Mouse (Mus musculus) limb, embryonic 14.5 days (tissue): ENCODE results near the gene Aspdh. TPM values are rescaled to one million over a fixed set of nuclear protein-coding genes. Genes with fewer than 3 reads are reported as not detected.
A peak's percentile ranks its signal among the peaks of the same experiment; 100 is the strongest.

Source experiments
- ATAC-seq: fragments of 200-750 bp; cut with Nextera tagmentation; 2 replicates; pipeline ENCODE4 v1.8.0; 2017; ENCODE audit warnings: low read depth, moderate number of reproducible peaks, moderate TSS enrichment; ENCODE audit not compliant: low FRiP score
- DNase-seq: peaks from one replicate; pipeline ENCODE4 v3.0.0-alpha.2; 2015; ENCODE audit warnings: low spot score
- H3K27ac ChIP-seq: fragments of 300-500 bp; sonication (generic); replicated peaks from 2 replicates; pipeline ENCODE4 v1.5.1; 2014; ENCODE audit warnings: low read depth, mild to moderate bottlenecking, low read length, moderate library complexity, mixed read lengths
- H3K27me3 ChIP-seq: fragments of 300-500 bp; sonication (generic); 2 replicates; pipeline ENCODE4 v1.6.1; 2014; ENCODE audit warnings: low read length, mixed read lengths; ENCODE audit not compliant: control insufficient read depth, insufficient read depth
- H3K36me3 ChIP-seq: fragments of 300-500 bp; sonication (generic); 2 replicates; pipeline ENCODE4 v1.6.1; 2014; ENCODE audit warnings: mild to moderate bottlenecking, low read length, moderate library complexity, mixed read lengths; ENCODE audit not compliant: control insufficient read depth, insufficient read depth
- H3K4me1 ChIP-seq: fragments of 300-500 bp; sonication (generic); 2 replicates; pipeline ENCODE4 v1.6.1; 2014; ENCODE audit warnings: antibody characterized with exemption, low read length, mixed read lengths; ENCODE audit not compliant: control insufficient read depth, insufficient read depth
- H3K4me2 ChIP-seq: fragments of 300-500 bp; sonication (generic); replicated peaks from 2 replicates; pipeline ENCODE4 v1.6.1; 2014; ENCODE audit warnings: low read depth, mild to moderate bottlenecking, low read length, moderate library complexity; ENCODE audit not compliant: severe bottlenecking
- H3K4me3 ChIP-seq: fragments of 300-500 bp; sonication (generic); replicated peaks from 2 replicates; pipeline ENCODE4 v1.5.1; 2014; ENCODE audit warnings: low read length
- H3K9ac ChIP-seq: fragments of 300-500 bp; sonication (generic); 2 replicates; pipeline ENCODE4 v1.6.1; 2014; ENCODE audit warnings: mild to moderate bottlenecking, low read depth, low read length, moderate library complexity; ENCODE audit not compliant: severe bottlenecking
- H3K9me3 ChIP-seq: fragments of 300-500 bp; sonication (generic); 2 replicates; pipeline ENCODE4 v1.6.1; 2016; ENCODE audit warnings: low read length; ENCODE audit not compliant: control insufficient read depth
- POLR2A ChIP-seq: fragments of 200-500 bp; IDR thresholded peaks from 2 replicates; pipeline ENCODE4 v1.8.0; 2012; ENCODE audit warnings: inconsistent platforms, mild to moderate bottlenecking, moderate library complexity, borderline replicate concordance; ENCODE audit not compliant: insufficient read depth, insufficient read length; ENCODE audit errors: extremely low read depth
- WGBS: fragments of 180-500 bp; shearing (Covaris S2); extraction: QIAGEN DNeasy Blood & Tissue Kit; methylation state at CpG from one replicate; pipeline ENCODE4 v1.1.7; 2014; 5-methylcytosine and 5-hydroxymethylcytosine counted together
- polyA plus RNA-seq, 2 experiments: library from polyadenylated mRNA; depleted of rRNA in 1 of 2; stranded (reverse) in 1 of 2; unstranded in 1 of 2; fragments of >200 nt; fragmentation: Nextera tagmentation in 1 of 2; extraction: Ambion mirVana in 1 of 2; gene quantifications; 2 replicates each; pipeline versions ENCODE4 v1.2.1 to v1.2.3; 2012 to 2014

Gene Aspdh
- polyA plus RNA-seq, 2 experiments, result 0.37 to 1.8 TPM

DNA sequence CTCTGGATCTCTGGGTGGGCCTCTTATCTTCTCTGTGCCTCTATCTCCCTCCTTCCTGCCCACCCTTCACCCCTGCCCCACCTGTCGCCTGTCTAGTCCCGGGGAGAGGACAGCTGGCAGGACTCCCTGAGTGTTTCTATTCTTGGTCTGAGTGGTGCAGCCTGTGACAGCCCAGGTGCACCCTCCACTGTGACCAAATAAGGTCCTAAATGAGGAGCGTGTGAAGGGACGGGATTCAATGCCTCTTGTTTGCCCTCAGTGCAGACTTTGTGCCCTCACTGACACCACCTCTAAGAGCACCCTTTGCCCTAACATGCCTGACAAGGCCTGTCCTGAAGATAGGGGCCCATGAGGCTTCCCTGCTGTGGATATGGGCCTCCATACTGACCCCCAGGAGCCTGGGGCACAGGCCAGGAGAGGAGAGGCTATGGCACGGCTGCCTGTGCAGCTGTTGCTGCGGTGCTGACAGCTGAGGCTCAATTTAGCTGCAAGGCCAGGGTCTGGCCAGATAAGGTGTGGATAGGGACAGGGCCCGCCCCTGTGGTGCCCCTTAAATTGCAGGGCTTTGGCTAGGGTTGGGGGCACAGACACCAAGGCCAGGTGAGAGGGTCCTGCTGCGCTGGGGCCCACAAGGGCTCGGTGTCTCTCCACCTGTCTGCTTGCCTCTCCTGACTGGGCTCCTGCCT is 7.9 kb downstream of the Aspdh start:
- Histone ChIP-seq H3K36me3 (no peaks in the 10 kb centered on the region; the same call in 1 of the 2 replicates), H3K27ac (0 out of 2 replicates have a peak overlapping the region, but pooled peaks have one; percentile 26), H3K9me3 (no peaks in the 10 kb centered on the region), H3K9ac (no peak overlapping the region), H3K4me3 (no peak overlapping the region), H3K4me2 (no peak overlapping the region), H3K4me1 (no peaks in the 10 kb centered on the region; the same call in 1 of the 2 replicates), H3K27me3 (peaks cover 28% of the 10 kb centered on the region)
- TF ChIP-seq POLR2A, result no peak
- DNase-seq, result peak; percentile 33
- ATAC-seq, result peak; percentile 58
- 35% methylated on average over 7 of the region's 9 CpGs for WGBS

- Histone ChIP-seq H3K4me2 (0 out of 2 replicates have a peak overlapping the region, but pooled peaks have one; percentile 10), H3K9ac (no peak overlapping the region), H3K4me3 (0 out of 2 replicates have a peak overlapping the region, but pooled peaks have one; percentile 7), H3K27ac (no peak overlapping the region), H3K4me1 (no peaks in the 10 kb centered on the region), H3K27me3 (peaks cover 36% of the 10 kb centered on the region), H3K9me3 (no peaks in the 10 kb centered on the region), H3K36me3 (no peaks in the 10 kb centered on the region)
- 15% methylated on average over 4 of the region's 4 CpGs for WGBS
- TF ChIP-seq POLR2A, result no peak
- DNase-seq, result peak; percentile 49
- ATAC-seq, result peak; percentile 24; the same call in 1 of the 2 replicates
Observed at GRCm38 (mm10) chr7:44474419-44474818, 9.2 kb downstream of the Aspdh start.

GRCm38 (mm10) chr7:44475046-44475614 is 9.9 kb downstream of the Aspdh start:
- Histone ChIP-seq H3K4me3 (no peak overlapping the region), H3K9me3 (no peaks in the 10 kb centered on the region), H3K9ac (no peak overlapping the region), H3K36me3 (no peaks in the 10 kb centered on the region), H3K27ac (no peak overlapping the region), H3K27me3 (peaks cover 36% of the 10 kb centered on the region), H3K4me1 (no peaks in the 10 kb centered on the region), H3K4me2 (no peak overlapping the region)
- 30% methylated on average over 5 of the region's 5 CpGs for WGBS
- ATAC-seq (no peak), DNase-seq (no peak)
- TF ChIP-seq POLR2A, result no peak

DNA sequence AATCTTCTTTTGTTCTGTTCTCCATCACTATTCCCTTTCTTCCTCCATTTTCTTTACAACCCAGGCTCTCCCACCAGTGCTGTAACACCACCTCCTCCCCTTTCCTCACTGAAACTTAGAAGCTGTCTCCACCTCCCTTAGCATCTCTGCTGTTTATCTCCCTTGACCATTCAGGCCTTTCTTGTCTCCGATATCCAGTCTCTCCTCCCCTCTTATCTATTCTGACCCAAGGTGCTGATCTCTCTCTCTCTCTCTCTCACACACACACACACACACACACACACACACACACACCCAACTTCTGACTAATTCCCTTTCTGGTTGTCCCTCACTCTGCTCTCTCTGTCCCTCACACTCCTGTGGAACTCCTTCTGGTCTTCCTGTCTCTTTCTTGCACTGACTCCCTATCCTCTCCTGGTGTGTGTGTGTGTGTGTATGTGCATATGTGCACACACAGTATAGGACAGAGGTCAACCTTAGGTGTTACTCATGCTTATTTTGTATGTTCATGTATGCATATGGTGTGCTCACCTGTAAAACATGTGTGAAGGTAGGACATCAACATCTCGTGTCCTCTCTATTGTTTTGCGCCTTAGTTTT is 17.7 kb downstream of the Aspdh start:
- H3K9ac ChIP-seq, result no peak overlapping the region
- H3K27ac ChIP-seq, result no peak overlapping the region
- H3K36me3 ChIP-seq, result 0 out of 2 replicates have a peak, but pooled peaks cover 2% of the 10 kb centered on the region
- 60% methylated on average over 3 of the region's 3 CpGs for WGBS
- no peak for TF ChIP-seq POLR2A
- no peaks in the 10 kb centered on the region for H3K9me3 ChIP-seq
- DNase-seq (no peak), ATAC-seq (no peak)
- H3K4me2 ChIP-seq, result no peak overlapping the region
- 0 out of 2 replicates have a peak, but pooled peaks cover 13% of the 10 kb centered on the region for H3K27me3 ChIP-seq
- no peaks in the 10 kb centered on the region for H3K4me1 ChIP-seq
- no peak overlapping the region for H3K4me3 ChIP-seq

- Histone ChIP-seq H3K9ac (no peak overlapping the region), H3K4me1 (no peaks in the 10 kb centered on the region), H3K4me2 (no peak overlapping the region), H3K9me3 (no peaks in the 10 kb centered on the region), H3K36me3 (peaks cover 13% of the 10 kb centered on the region), H3K4me3 (no peak overlapping the region), H3K27ac (no peak overlapping the region), H3K27me3 (0 out of 2 replicates have a peak, but pooled peaks cover 4% of the 10 kb centered on the region)
- ATAC-seq (no peak), DNase-seq (no peak)
- no peak for TF ChIP-seq POLR2A
- WGBS, result 100% methylated on average over 1 of the region's 1 CpGs
Observed at GRCm38 (mm10) chr7:44484109-44484508, 18.9 kb downstream of the Aspdh start.
